Mouse (Mus musculus): Measurements from ENCODE around the gene Nol4l. TPM values are rescaled to one million over a fixed set of nuclear protein-coding genes. Genes with fewer than 3 reads are reported as not detected.

Gene Nol4l
- polyA plus RNA-seq, 1 experiment from 2014 or later = 8.5 TPM

GRCm38 (mm10) chr2:153491512-153492178 is 38.1 kb downstream of the Nol4l start:
- 11% methylated on average over 18 of the region's 18 CpGs for WGBS
- Histone ChIP-seq H3K27ac (no peak overlapping the region), H3K4me1 (peaks cover 42% of the 10 kb centered on the region), H3K4me2 (peak overlapping the region; percentile 96), H3K36me3 (no peaks in the 10 kb centered on the region), H3K27me3 (peaks cover 20% of the 10 kb centered on the region), H3K9ac (peak overlapping the region; percentile 50; the same call in 1 of the 2 replicates), H3K9me3 (no peaks in the 10 kb centered on the region), H3K4me3 (peak overlapping the region; percentile 57)
- ATAC-seq (ENCODE audit: insufficient number of reproducible peaks, low FRiP score, low TSS enrichment, low read depth) = no peak

- no peaks in the 10 kb centered on the region for H3K36me3 ChIP-seq
- no peak overlapping the region for H3K4me2 ChIP-seq
- H3K27me3 ChIP-seq = peaks cover 20% of the 10 kb centered on the region
- H3K27ac ChIP-seq = no peak overlapping the region
- WGBS = 21% methylated on average over 5 of the region's 5 CpGs
- peaks cover 39% of the 10 kb centered on the region for H3K4me1 ChIP-seq
- H3K9ac ChIP-seq = no peak overlapping the region
- H3K4me3 ChIP-seq = no peak overlapping the region
- ATAC-seq (ENCODE audit: insufficient number of reproducible peaks, low FRiP score, low TSS enrichment, low read depth) = no peak
- no peaks in the 10 kb centered on the region for H3K9me3 ChIP-seq
Observed at GRCm38 (mm10) chr2:153490940-153491339, 38.8 kb downstream of the Nol4l start.

GRCm38 (mm10) chr2:153490116-153490515 is 39.7 kb downstream of the Nol4l start:
- H3K36me3 ChIP-seq = no peaks in the 10 kb centered on the region
- no peaks in the 10 kb centered on the region for H3K9me3 ChIP-seq
- peaks cover 20% of the 10 kb centered on the region for H3K27me3 ChIP-seq
- H3K4me2 ChIP-seq = no peak overlapping the region
- H3K4me1 ChIP-seq = peaks cover 37% of the 10 kb centered on the region
- no peak overlapping the region for H3K27ac ChIP-seq
- H3K4me3 ChIP-seq = no peak overlapping the region
- H3K9ac ChIP-seq = no peak overlapping the region
- ATAC-seq (ENCODE audit: insufficient number of reproducible peaks, low FRiP score, low TSS enrichment, low read depth) = no peak
- 86% methylated on average over 1 of the region's 1 CpGs for WGBS

GRCm38 (mm10) chr2:153484071-153484470 is 45.7 kb downstream of the Nol4l start:
- H3K9ac ChIP-seq = no peak overlapping the region
- no peak for ATAC-seq (ENCODE audit: insufficient number of reproducible peaks, low FRiP score, low TSS enrichment, low read depth)
- peaks cover 18% of the 10 kb centered on the region for H3K4me1 ChIP-seq
- no peaks in the 10 kb centered on the region for H3K36me3 ChIP-seq
- no peaks in the 10 kb centered on the region for H3K9me3 ChIP-seq
- WGBS = 53% methylated on average over 4 of the region's 4 CpGs
- H3K4me3 ChIP-seq = no peak overlapping the region
- no peaks in the 10 kb centered on the region for H3K27me3 ChIP-seq
- no peak overlapping the region for H3K27ac ChIP-seq
- no peak overlapping the region for H3K4me2 ChIP-seq

- ATAC-seq (ENCODE audit: insufficient number of reproducible peaks, low FRiP score, low TSS enrichment, low read depth) = no peak
- no peaks in the 10 kb centered on the region for H3K27me3 ChIP-seq
- H3K27ac ChIP-seq = no peak overlapping the region
- peaks cover 18% of the 10 kb centered on the region for H3K4me1 ChIP-seq
- H3K9me3 ChIP-seq = no peaks in the 10 kb centered on the region
- H3K4me3 ChIP-seq = no peak overlapping the region
- peak overlapping the region; percentile 29 for H3K4me2 ChIP-seq
- no peaks in the 10 kb centered on the region for H3K36me3 ChIP-seq
- WGBS = 14% methylated on average over 19 of the region's 20 CpGs
- no peak overlapping the region for H3K9ac ChIP-seq
Observed at GRCm38 (mm10) chr2:153483118-153483983, 46.4 kb downstream of the Nol4l start.

GRCm38 (mm10) chr2:153481861-153482120 is 48.0 kb downstream of the Nol4l start:
- H3K4me3 ChIP-seq = no peak overlapping the region
- ATAC-seq (ENCODE audit: insufficient number of reproducible peaks, low FRiP score, low TSS enrichment, low read depth) = no peak
- H3K9ac ChIP-seq = no peak overlapping the region
- WGBS = 68% methylated on average over 2 of the region's 2 CpGs
- no peaks in the 10 kb centered on the region for H3K36me3 ChIP-seq
- H3K27ac ChIP-seq = no peak overlapping the region
- H3K4me1 ChIP-seq = peaks cover 18% of the 10 kb centered on the region
- no peak overlapping the region for H3K4me2 ChIP-seq
- H3K27me3 ChIP-seq = no peaks in the 10 kb centered on the region
- H3K9me3 ChIP-seq = no peaks in the 10 kb centered on the region

- H3K4me2 ChIP-seq = no peak overlapping the region
- no peaks in the 10 kb centered on the region for H3K36me3 ChIP-seq
- no peaks in the 10 kb centered on the region for H3K9me3 ChIP-seq
- H3K4me1 ChIP-seq = peaks cover 18% of the 10 kb centered on the region
- H3K4me3 ChIP-seq = no peak overlapping the region
- H3K9ac ChIP-seq = no peak overlapping the region
- no peak overlapping the region for H3K27ac ChIP-seq
- WGBS = 71% methylated on average over 7 of the region's 7 CpGs
- no peak for ATAC-seq (ENCODE audit: insufficient number of reproducible peaks, low FRiP score, low TSS enrichment, low read depth)
- no peaks in the 10 kb centered on the region for H3K27me3 ChIP-seq
Observed at GRCm38 (mm10) chr2:153481108-153481860, 48.5 kb downstream of the Nol4l start.

- no peak overlapping the region for H3K9ac ChIP-seq
- ATAC-seq (ENCODE audit: insufficient number of reproducible peaks, low FRiP score, low TSS enrichment, low read depth) = no peak
Observed at GRCm38 (mm10) chr2:153479486-153479885, 50.3 kb downstream of the Nol4l start.

GRCm38 (mm10) chr2:153478583-153478982 is 51.2 kb downstream of the Nol4l start:
- Histone ChIP-seq H3K4me1 (peaks cover 26% of the 10 kb centered on the region), H3K9me3 (no peaks in the 10 kb centered on the region), H3K27ac (no peak overlapping the region), H3K36me3 (no peaks in the 10 kb centered on the region), H3K9ac (no peak overlapping the region), H3K4me3 (no peak overlapping the region), H3K27me3 (no peaks in the 10 kb centered on the region), H3K4me2 (no peak overlapping the region)
- 14% methylated on average over 4 of the region's 4 CpGs for WGBS
- peak; percentile 62; the same call in 1 of the 2 replicates for ATAC-seq (ENCODE audit: insufficient number of reproducible peaks, low FRiP score, low TSS enrichment, low read depth)

More at GRCm38 (mm10) chr2:153479486-153479885, 50.3 kb downstream of the Nol4l start:
- Histone ChIP-seq H3K27me3 (no peaks in the 10 kb centered on the region), H3K27ac (no peak overlapping the region), H3K9me3 (no peaks in the 10 kb centered on the region), H3K36me3 (no peaks in the 10 kb centered on the region), H3K4me3 (no peak overlapping the region), H3K4me1 (peaks cover 33% of the 10 kb centered on the region), H3K4me2 (no peak overlapping the region)
- WGBS = 81% methylated on average over 1 of the region's 1 CpGs

GRCm38 (mm10) chr2:153475114-153476112 is 54.4 kb downstream of the Nol4l start:
- Histone ChIP-seq H3K9ac (no peak overlapping the region), H3K27me3 (no peaks in the 10 kb centered on the region), H3K4me3 (no peak overlapping the region), H3K27ac (peak overlapping the region; percentile 51), H3K4me2 (no peak overlapping the region), H3K9me3 (no peaks in the 10 kb centered on the region), H3K4me1 (peaks cover 18% of the 10 kb centered on the region), H3K36me3 (no peaks in the 10 kb centered on the region)
- WGBS = 34% methylated on average over 4 of the region's 4 CpGs
- no peak for ATAC-seq (ENCODE audit: insufficient number of reproducible peaks, low FRiP score, low TSS enrichment, low read depth)

GRCm38 (mm10) chr2:153470983-153471382 is 58.8 kb downstream of the Nol4l start:
- Histone ChIP-seq H3K36me3 (no peaks in the 10 kb centered on the region), H3K9ac (no peak overlapping the region), H3K27ac (no peak overlapping the region), H3K9me3 (no peaks in the 10 kb centered on the region), H3K4me3 (no peak overlapping the region), H3K4me2 (no peak overlapping the region), H3K27me3 (no peaks in the 10 kb centered on the region), H3K4me1 (peaks cover 23% of the 10 kb centered on the region)
- 27% methylated on average over 3 of the region's 3 CpGs for WGBS
- ATAC-seq (ENCODE audit: insufficient number of reproducible peaks, low FRiP score, low TSS enrichment, low read depth) = 0 out of 2 replicates have a peak, but pooled peaks have one; percentile 26

Measured in limb, embryonic 15.5 days (tissue).